Mouse (Mus musculus) liver, embryonic 11.5 days (tissue): ENCODE results near the gene Dpagt1. TPM values are rescaled to one million over a fixed set of nuclear protein-coding genes. Genes with fewer than 3 reads are reported as not detected.
"Not testable (repeated sequence)": the region's sequence is repeated elsewhere in the genome, so short reads cannot be mapped to it uniquely, and the experiment has no call there.

ENCODE experiments used
- ATAC-seq: fragments of 200-750 bp; cut with Nextera tagmentation; replicated peaks from 2 replicates; pipeline ENCODE4 v1.8.0; 2017; ENCODE audit warnings: moderate number of reproducible peaks, mild to moderate bottlenecking, moderate TSS enrichment, moderate library complexity; ENCODE audit not compliant: low FRiP score
- DNase-seq: peaks from one replicate; pipeline ENCODE4 v3.0.0-alpha.2; 2017; ENCODE audit warnings: low spot score
- H3K27ac ChIP-seq: fragments of 300-500 bp; sonication (generic); 2 replicates; pipeline ENCODE4 v1.5.1; 2014; ENCODE audit warnings: mild to moderate bottlenecking, low read depth, low read length, control low read depth
- H3K27me3 ChIP-seq: fragments of 300-500 bp; sonication (generic); replicated peaks from 2 replicates; pipeline ENCODE4 v1.6.1; 2014; ENCODE audit warnings: low read length, mixed read lengths; ENCODE audit not compliant: control insufficient read depth, insufficient read depth
- H3K36me3 ChIP-seq: fragments of 300-500 bp; sonication (generic); 2 replicates; pipeline ENCODE4 v1.6.1; 2014; ENCODE audit warnings: mild to moderate bottlenecking, low read length, moderate library complexity, mixed read lengths; ENCODE audit not compliant: control insufficient read depth, insufficient read depth
- H3K4me1 ChIP-seq: fragments of 300-500 bp; sonication (generic); replicated peaks from 2 replicates; pipeline ENCODE4 v1.6.1; 2014; ENCODE audit warnings: low read length, mixed read lengths; ENCODE audit not compliant: control insufficient read depth, insufficient read depth
- H3K4me2 ChIP-seq: fragments of 300-500 bp; sonication (generic); 2 replicates; pipeline ENCODE4 v1.6.1; 2014; ENCODE audit warnings: mild to moderate bottlenecking, control low read depth, moderate library complexity
- H3K4me3 ChIP-seq: fragments of 300-500 bp; sonication (generic); 2 replicates; pipeline ENCODE4 v1.5.1; 2014; ENCODE audit warnings: low read depth, low read length, control low read depth
- H3K9ac ChIP-seq: fragments of 300-500 bp; sonication (generic); 2 replicates; pipeline ENCODE4 v1.6.1; 2014; ENCODE audit warnings: low read depth, low read length, control low read depth
- H3K9me3 ChIP-seq: fragments of 300-500 bp; sonication (generic); 2 replicates; pipeline ENCODE4 v1.6.1; 2016; ENCODE audit warnings: low read length, inconsistent platforms, mixed read lengths; ENCODE audit not compliant: control insufficient read depth
- WGBS: fragments of 180-500 bp; shearing (Covaris S2); extraction: QIAGEN DNeasy Blood & Tissue Kit; methylation state at CpG from one replicate; pipeline ENCODE4 v1.1.7; 2014; 5-methylcytosine and 5-hydroxymethylcytosine counted together
- microRNA-seq: library from miRNA; unstranded; fragments of <30 nt; microRNA quantifications from one replicate; pipeline ENCODE4, GENCODE M21; 2017; ENCODE audit warnings: borderline number of aligned reads
- polyA plus RNA-seq: library from polyadenylated mRNA; unstranded; fragments of >200 nt; fragmentation: Nextera tagmentation; extraction: Ambion mirVana; gene quantifications from 2 replicates; pipeline ENCODE4 v1.2.1, GENCODE M21; 2014

Dpagt1 gene
- polyA plus RNA-seq, 1 experiment from 2014 or later, result 39.5 TPM

- WGBS, result 75% methylated on average over 2 of the region's 2 CpGs
Observed at GRCm38 (mm10) chr9:44377335-44377734, 51.5 kb downstream of the Dpagt1 start.

GRCm38 (mm10) chr9:44378153-44378730 is 52.4 kb downstream of the Dpagt1 start:
- peak overlapping the region; percentile 91; the same call in 1 of the 2 replicates for H3K27ac ChIP-seq
- no peaks in the 10 kb centered on the region for H3K9me3 ChIP-seq
- no peak for DNase-seq
- peak overlapping the region; percentile 91 for H3K4me3 ChIP-seq
- H3K4me2 ChIP-seq, result peak overlapping the region; percentile 97
- ATAC-seq, result no peak
- H3K27me3 ChIP-seq, result no peaks in the 10 kb centered on the region
- peak overlapping the region; percentile 94 for H3K9ac ChIP-seq
- peaks cover 20% of the 10 kb centered on the region for H3K36me3 ChIP-seq
- peaks cover 15% of the 10 kb centered on the region for H3K4me1 ChIP-seq
- 56% methylated on average over 5 of the region's 5 CpGs for WGBS

More at GRCm38 (mm10) chr9:44377335-44377734, 51.5 kb downstream of the Dpagt1 start:
- H3K36me3 ChIP-seq, result peaks cover 12% of the 10 kb centered on the region
- not testable (repeated sequence) for H3K27me3 ChIP-seq, ATAC-seq, H3K4me2 ChIP-seq, H3K27ac ChIP-seq, H3K9me3 ChIP-seq, H3K9ac ChIP-seq, DNase-seq, H3K4me3 ChIP-seq
- H3K4me1 ChIP-seq, result peaks cover 15% of the 10 kb centered on the region

- under 1% methylated on average over 83 of the region's 83 CpGs for WGBS
- peak; percentile 95 for ATAC-seq
- Histone ChIP-seq H3K4me1 (peaks cover 15% of the 10 kb centered on the region), H3K27ac (peak within 1 kb of the TSS; percentile 91), H3K9ac (peak within 1 kb of the TSS; percentile 94), H3K4me2 (peak within 1 kb of the TSS; percentile 97), H3K27me3 (no peaks in the 10 kb centered on the region), H3K4me3 (peak within 1 kb of the TSS; percentile 91), H3K9me3 (no peaks in the 10 kb centered on the region), H3K36me3 (peaks cover 30% of the 10 kb centered on the region)
- DNase-seq, result peak; percentile 100
Observed at GRCm38 (mm10) chr9:44379054-44379834, 53.4 kb downstream of the Dpagt1 start, which contains the start of gene Hyou1. Gene Hyou1, plus strand, starts transcription at chr9:44379490.

GRCm38 (mm10) chr9:44379862-44380261 is 54.0 kb downstream of the Dpagt1 start:
- peak overlapping the region; percentile 91 for H3K27ac ChIP-seq
- no peaks in the 10 kb centered on the region for H3K9me3 ChIP-seq
- H3K9ac ChIP-seq, result peak overlapping the region; percentile 94
- no peaks in the 10 kb centered on the region for H3K27me3 ChIP-seq
- peak overlapping the region; percentile 97 for H3K4me2 ChIP-seq
- peaks cover 15% of the 10 kb centered on the region for H3K4me1 ChIP-seq
- H3K36me3 ChIP-seq, result peaks cover 36% of the 10 kb centered on the region
- peak overlapping the region; percentile 91 for H3K4me3 ChIP-seq
- WGBS, result 8% methylated on average over 15 of the region's 15 CpGs
- DNase-seq (no peak), ATAC-seq (0 out of 2 replicates have a peak, but pooled peaks have one; percentile 4)

Small RNAs within 50 kb of the gene (microRNA-seq; reads per million reads assigned to microRNA genes)
- 25.3 reads per million, percentile 35 among the genes with 10 or more reads in this experiment for gene Gm44335

Other genes with a start within 250 kb of the Dpagt1 start
- gene Mfrp, start 224.3 kb upstream of the Dpagt1 start, polyA plus RNA-seq, result 0.14 TPM in 1 of 2 replicates, not detected in the other
- 0.13 and 0.26 TPM in 2 replicates for gene C1qtnf5, start 218.8 kb upstream of the Dpagt1 start, polyA plus RNA-seq
- gene Gm49380, start 212.5 kb upstream of the Dpagt1 start, polyA plus RNA-seq, result not detected in 2 replicates
- 61.1 and 62.3 TPM in 2 replicates for gene Rnf26, start 212.5 kb upstream of the Dpagt1 start, polyA plus RNA-seq
- 12.0 and 13.0 TPM in 2 replicates for gene Mcam, start 191.6 kb upstream of the Dpagt1 start, polyA plus RNA-seq
- gene Cbl, start 92.0 kb upstream of the Dpagt1 start, polyA plus RNA-seq, result 12.0 and 12.7 TPM in 2 replicates
- gene Ccdc153, start 85.3 kb upstream of the Dpagt1 start, polyA plus RNA-seq, result not detected in 2 replicates
- 0.10 TPM in 1 of 2 replicates, not detected in the other for gene Pdzd3, start 74.5 kb upstream of the Dpagt1 start, polyA plus RNA-seq
- 4.3 and 4.9 TPM in 2 replicates for gene Nlrx1, start 57.4 kb upstream of the Dpagt1 start, polyA plus RNA-seq
- 11.6 and 13.8 TPM in 2 replicates for gene Abcg4, start 37.4 kb upstream of the Dpagt1 start, polyA plus RNA-seq
- 19.3 and 20.2 TPM in 2 replicates for gene Hinfp, start 20.3 kb upstream of the Dpagt1 start, polyA plus RNA-seq
- gene C2cd2l, start 5.7 kb upstream of the Dpagt1 start, polyA plus RNA-seq, result 8.9 and 9.3 TPM in 2 replicates
- gene H2afx, start 8.7 kb downstream of the Dpagt1 start, polyA plus RNA-seq, result 250 TPM in 2 replicates
- 879 and 949 TPM in 2 replicates for gene Hmbs, start 18.2 kb downstream of the Dpagt1 start, polyA plus RNA-seq
- gene Vps11, start 35.7 kb downstream of the Dpagt1 start, polyA plus RNA-seq, result 25.2 and 26.1 TPM in 2 replicates
- gene Hyou1, start 53.5 kb downstream of the Dpagt1 start, polyA plus RNA-seq, result 37.1 and 37.7 TPM in 2 replicates
- 33.2 TPM in 2 replicates for gene Slc37a4, start 70.8 kb downstream of the Dpagt1 start, polyA plus RNA-seq
- gene Rps25, start 81.1 kb downstream of the Dpagt1 start, polyA plus RNA-seq, result 2,656 and 2,838 TPM in 2 replicates
- 99.5 and 107 TPM in 2 replicates for gene Trappc4, start 81.6 kb downstream of the Dpagt1 start, polyA plus RNA-seq
- gene Ccdc84, start 92.5 kb downstream of the Dpagt1 start, polyA plus RNA-seq, result 25.0 and 26.1 TPM in 2 replicates
- not detected in 2 replicates for gene Foxr1, start 115.1 kb downstream of the Dpagt1 start, polyA plus RNA-seq
- not detected in 2 replicates for gene Upk2, start 129.0 kb downstream of the Dpagt1 start, polyA plus RNA-seq
- 4.1 and 5.0 TPM in 2 replicates for gene Bcl9l, start 156.8 kb downstream of the Dpagt1 start, polyA plus RNA-seq
- gene Cxcr5, start 235.9 kb downstream of the Dpagt1 start, polyA plus RNA-seq, result 0.47 TPM in 1 of 2 replicates, not detected in the other